9 mouse cellular contexts compared by ENCODE assay signal in genomic region chrX:99458466-99459200, GRCm38 (mm10). TPM values are rescaled to one million over a fixed set of nuclear protein-coding genes. Genes with fewer than 3 reads are reported as not detected.
DNase-seq lines count a peak whose midpoint lies in the region; ATAC-seq lines count a peak whose summit lies in the region.
"Had no signal": no experiment of that assay in that cellular context is flagged by ENCODE, and none has a peak within 500 bp of the region (broad histone marks: within the 10 kb centered on the region; RNA-seq: fewer than 3 reads in every experiment).

No protein-coding gene starts in this region.

- no peak overlapping the region for H3K27ac ChIP-seq in heart, embryonic 12.5 days (ENCODE audit: poor library complexity, severe bottlenecking)
- H3K27ac ChIP-seq in hindbrain, embryonic 14.5 days = peak overlapping the region; percentile 11; the same call in 1 of the 2 replicates
- H3K27ac ChIP-seq in midbrain, embryonic 14.5 days (replicated peaks; ENCODE audit: low read depth, low read length) = 0 out of 2 replicates have a peak overlapping the region, but pooled peaks have one; percentile 5
- H3K27ac ChIP-seq: liver, embryonic 15.5 days had no signal

- WGBS in heart, embryonic 12.5 days = 43% methylated on average over 8 of the region's 10 CpGs
- 31% methylated on average over 8 of the region's 10 CpGs for WGBS in hindbrain, embryonic 14.5 days
- 32% methylated on average over 9 of the region's 10 CpGs for WGBS in midbrain, embryonic 14.5 days

- H3K4me3 ChIP-seq in heart, embryonic 12.5 days = no peak overlapping the region
- H3K4me3 ChIP-seq in hindbrain, embryonic 14.5 days (replicated peaks; ENCODE audit: low read length) = no peak overlapping the region
- no peak overlapping the region for H3K4me3 ChIP-seq in midbrain, embryonic 14.5 days (replicated peaks; ENCODE audit: low read depth, low read length)
- H3K4me3 ChIP-seq: liver, embryonic 15.5 days had no signal

- ATAC-seq in heart, embryonic 12.5 days (ENCODE audit: insufficient number of reproducible peaks, low FRiP score) = 0 out of 2 replicates have a peak, but pooled peaks have one; percentile 68
- peak; percentile 71 for ATAC-seq in hindbrain, embryonic 14.5 days (ENCODE audit: low FRiP score)
- ATAC-seq in midbrain, embryonic 14.5 days (ENCODE audit: low FRiP score, low TSS enrichment) = peak; percentile 77

- no peak for DNase-seq in heart, postnatal 10 days
- DNase-seq in embryo, embryonic 10 days (ENCODE audit: low spot score) = peak; percentile 89
- peak; percentile 42 for DNase-seq in hindbrain, embryonic 14.5 days (ENCODE audit: low spot score)
- peak; percentile 70 for DNase-seq in midbrain, embryonic 14.5 days
- DNase-seq in cerebellum, adult 9-10 months = no peak
- DNase-seq in adrenal gland, postnatal 4 days (ENCODE audit: low spot score in 2 of 2) = no peak
- DNase-seq in gastrocnemius, postnatal 25 days = no peak

- H3K9me3 ChIP-seq in heart, embryonic 12.5 days (replicated peaks) = no peaks in the 10 kb centered on the region
- no peaks in the 10 kb centered on the region for H3K9me3 ChIP-seq in hindbrain, embryonic 14.5 days (ENCODE audit: control insufficient read depth, low read length)
- no peaks in the 10 kb centered on the region for H3K9me3 ChIP-seq in midbrain, embryonic 14.5 days (ENCODE audit: control insufficient read depth, low read length)
- H3K9me3 ChIP-seq: liver, embryonic 15.5 days had no signal

- no peak overlapping the region for H3K9ac ChIP-seq in heart, embryonic 12.5 days
- H3K9ac ChIP-seq in hindbrain, embryonic 14.5 days = no peak overlapping the region
- H3K9ac ChIP-seq in midbrain, embryonic 14.5 days (replicated peaks; ENCODE audit: low read length) = no peak overlapping the region
- H3K9ac ChIP-seq: liver, embryonic 15.5 days had no signal

- peaks cover 42% of the 10 kb centered on the region for H3K4me1 ChIP-seq in heart, embryonic 12.5 days (replicated peaks)
- H3K4me1 ChIP-seq in hindbrain, embryonic 14.5 days (replicated peaks; ENCODE audit: control insufficient read depth, insufficient read depth, low read length) = 0 out of 2 replicates have a peak, but pooled peaks cover 5% of the 10 kb centered on the region
- peaks cover 11% of the 10 kb centered on the region; the same call in 1 of the 2 replicates for H3K4me1 ChIP-seq in midbrain, embryonic 14.5 days (ENCODE audit: control insufficient read depth, insufficient read depth, low read length)
- H3K4me1 ChIP-seq: liver, embryonic 15.5 days had no signal

- peak overlapping the region; percentile 12; the same call in 1 of the 2 replicates for H3K4me2 ChIP-seq in heart, embryonic 12.5 days
- no peak overlapping the region for H3K4me2 ChIP-seq in hindbrain, embryonic 14.5 days (replicated peaks)
- no peak overlapping the region for H3K4me2 ChIP-seq in midbrain, embryonic 14.5 days (ENCODE audit: low read length)
- H3K4me2 ChIP-seq: liver, embryonic 15.5 days had no signal

- intact Hi-C loops in heart, postnatal 10 days (cut with DNase I) = no loop called here

- H3K27me3 ChIP-seq in heart, embryonic 12.5 days (replicated peaks) = peaks cover 26% of the 10 kb centered on the region
- H3K27me3 ChIP-seq in hindbrain, embryonic 14.5 days (ENCODE audit: control insufficient read depth, insufficient read depth, low read length) = peaks cover 24% of the 10 kb centered on the region; the same call in 1 of the 2 replicates
- H3K27me3 ChIP-seq in midbrain, embryonic 14.5 days (ENCODE audit: control insufficient read depth, insufficient read depth, low read length) = no peaks in the 10 kb centered on the region

- H3K36me3 ChIP-seq in heart, embryonic 12.5 days = no peaks in the 10 kb centered on the region
- H3K36me3 ChIP-seq in hindbrain, embryonic 14.5 days (replicated peaks; ENCODE audit: control insufficient read depth, insufficient read depth) = no peaks in the 10 kb centered on the region
- no peaks in the 10 kb centered on the region for H3K36me3 ChIP-seq in midbrain, embryonic 14.5 days (ENCODE audit: control insufficient read depth, insufficient read depth, low read length)
- H3K36me3 ChIP-seq: liver, embryonic 15.5 days had no signal

RNA-seq across cellular contexts. Expression of gene Pja1, which starts 12.4 kb away (rescaled TPM):
- 108 and 109 TPM in 2 replicates for polyA plus RNA-seq in heart, embryonic 12.5 days (2016; fragmentation: Nextera tagmentation; extraction: Ambion mirVana)
- 10 to 100 TPM; 32.9 to 37.1 TPM for total RNA-seq in heart, postnatal 10 days (2021)
- 315 and 348 TPM in 2 replicates for polyA plus RNA-seq in hindbrain, embryonic 14.5 days (2014; fragmentation: Nextera tagmentation; extraction: Ambion mirVana)
- 327 and 333 TPM in 2 replicates for polyA plus RNA-seq in midbrain, embryonic 14.5 days (2014; fragmentation: Nextera tagmentation; extraction: Ambion mirVana)
- 100 to 1,000 TPM; 119 to 124 TPM for total RNA-seq in adrenal gland, postnatal 4 days (2021)
- 10 to 100 TPM; 12.9 to 14.8 TPM for total RNA-seq in gastrocnemius, postnatal 25 days (2021)

Comparison
In these comparisons a context has a peak if more than half of its experiments do, and no peak if none do; other contexts are left out.
1. DNase-seq: peak in embryo, embryonic 10 days (single experiment), hindbrain, embryonic 14.5 days (single experiment) and midbrain, embryonic 14.5 days (single experiment); none in heart, postnatal 10 days (0 of 2), cerebellum, adult 9-10 months (single experiment), adrenal gland, postnatal 4 days (0 of 2) and gastrocnemius, postnatal 25 days (single experiment).
2. Peak in every context shown above with its lines, with median percentiles within 50 percentile points of each other: ATAC-seq.